Mouse (Mus musculus) common myeloid progenitor, adult 5-6 weeks (primary cell): ENCODE results near the gene Ndufb6. TPM values are rescaled to one million over a fixed set of nuclear protein-coding genes. Genes with fewer than 3 reads are reported as not detected.
"Not testable (repeated sequence)": the region's sequence is repeated elsewhere in the genome, so short reads cannot be mapped to it uniquely, and the experiment has no call there.

Experiments
- ATAC-seq: replicated peaks from 2 replicates; pipeline ENCODE4 v1.8.0; 2016; ENCODE audit warnings: low read depth, mild to moderate bottlenecking, moderate TSS enrichment, inconsistent platforms; ENCODE audit not compliant: poor library complexity, severe bottlenecking
- total RNA-seq: library from RNA; stranded (forward); fragments of 200-1000, 187-1606 nt; gene quantifications from 2 replicates; pipeline ENCODE4 v1.2.3, GENCODE M21; 2017

The Ndufb6 gene
- 39.5 and 47.0 TPM in 2 replicates for total RNA-seq

DNA sequence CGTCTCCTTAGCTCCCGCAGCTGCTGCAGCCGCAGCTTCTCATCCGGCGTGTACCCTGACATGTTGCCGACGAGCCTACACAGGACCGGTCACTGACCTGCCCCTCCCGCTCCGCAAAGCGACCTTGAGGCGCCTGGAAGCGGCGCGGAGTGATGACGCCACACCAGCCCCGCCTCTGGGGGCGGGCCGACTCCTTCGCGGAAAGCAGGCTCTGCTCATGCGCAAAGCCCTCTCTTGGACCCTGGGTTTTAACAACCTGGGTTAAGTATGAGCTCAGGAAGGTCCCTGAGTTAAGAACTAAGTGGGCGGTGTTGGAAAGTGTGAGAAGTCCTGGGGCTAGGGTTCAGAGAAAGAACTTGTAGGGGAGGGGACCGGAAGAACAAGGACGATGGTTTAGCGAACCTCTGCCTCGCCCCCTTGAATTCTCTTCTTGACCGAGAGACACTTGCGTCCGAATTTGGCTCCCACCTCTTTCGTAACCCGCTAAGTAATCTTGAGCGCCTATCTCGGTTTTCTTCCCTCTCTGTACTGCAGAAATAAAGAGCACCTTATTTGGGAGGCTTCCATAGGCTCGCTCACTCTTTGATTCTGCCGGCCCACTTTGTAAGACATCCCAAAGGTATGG, at the start of gene Ndufb6:
TSS of gene Ndufb6 (minus strand) at position 146 of the 625 bp plus-strand sequence.
- peak; percentile 98 for ATAC-seq

DNA sequence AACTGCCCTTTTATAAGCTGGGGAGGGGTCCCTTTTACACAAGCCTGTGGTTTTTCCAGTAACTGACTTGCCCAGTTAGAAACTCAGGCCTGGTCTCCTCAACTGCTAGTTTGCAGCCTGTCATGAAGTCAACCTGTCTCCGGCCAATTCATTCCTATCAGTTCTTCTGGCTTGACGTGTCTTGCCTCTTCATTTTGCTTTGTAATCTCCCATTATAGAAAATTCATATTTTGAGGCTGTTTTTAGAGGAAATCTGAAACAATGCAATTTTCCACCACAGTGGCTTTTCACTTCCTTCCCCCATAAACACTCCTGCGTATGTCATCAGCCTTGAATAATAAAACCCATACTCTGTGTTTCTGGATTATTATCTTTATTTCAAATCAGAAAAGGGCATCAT, 47.9 kb upstream of the Ndufb6 start:
- ATAC-seq = peak; percentile 20

DNA sequence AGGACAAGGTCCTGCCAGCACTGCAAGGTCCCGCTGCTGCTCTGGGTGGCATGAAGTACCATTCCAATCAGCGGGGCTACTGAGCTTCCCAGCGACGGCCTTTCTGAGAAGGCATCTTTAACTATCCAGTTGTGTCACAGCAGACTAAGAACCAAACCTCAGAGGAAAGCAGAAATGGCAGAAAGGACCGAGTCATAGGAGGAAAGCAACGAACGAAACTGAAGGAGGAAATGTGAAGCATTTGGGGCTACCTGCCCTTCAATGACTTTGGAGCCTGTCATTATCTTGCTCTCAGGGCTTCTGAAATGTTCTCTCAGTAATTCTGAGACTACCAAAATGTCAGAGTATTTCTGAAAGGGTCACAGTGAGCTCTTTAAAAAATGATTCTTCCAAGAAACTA, 45.4 kb upstream of the Ndufb6 start:
- peak; percentile 24; the same call in 1 of the 2 replicates for ATAC-seq

DNA sequence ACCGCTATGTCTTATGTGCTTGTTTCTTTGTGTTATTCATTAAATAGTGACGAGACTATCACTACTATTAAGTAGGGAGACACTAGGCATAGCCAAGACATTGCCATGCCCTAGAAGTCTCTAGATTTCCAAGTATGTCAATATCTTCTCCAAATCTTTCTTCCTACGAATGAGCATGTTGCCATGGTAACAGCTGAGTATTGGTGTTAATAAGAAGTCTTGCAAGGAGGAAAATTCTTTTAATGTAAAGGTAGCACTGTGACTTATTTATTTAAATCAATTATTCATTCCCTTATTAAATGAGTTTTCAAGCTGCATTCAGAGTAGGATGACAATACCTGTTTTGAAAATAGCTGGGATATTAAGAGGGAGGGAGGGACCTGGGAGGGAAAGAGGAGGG, 38.2 kb upstream of the Ndufb6 start:
- ATAC-seq = no peak

DNA sequence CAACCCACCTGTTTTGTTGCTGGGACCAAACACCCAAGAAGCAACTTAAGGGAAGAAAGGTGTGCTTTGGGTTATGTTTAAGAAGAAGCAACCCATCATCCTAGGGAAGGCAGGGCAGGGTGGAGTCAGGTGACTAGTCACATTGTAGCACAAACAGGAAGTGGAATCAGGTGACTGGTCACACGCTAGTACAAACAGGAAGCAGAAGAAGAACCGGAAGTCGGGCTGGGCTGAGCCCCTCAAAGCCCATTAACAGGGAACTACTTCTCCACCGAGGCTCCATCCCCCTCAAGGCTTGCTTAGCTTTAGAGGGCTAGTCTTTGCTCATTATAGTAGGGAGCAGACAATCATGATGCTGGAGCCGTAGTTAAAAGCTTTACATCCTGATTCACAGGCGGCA, 33.8 kb upstream of the Ndufb6 start:
- ATAC-seq = peak; percentile 67

DNA sequence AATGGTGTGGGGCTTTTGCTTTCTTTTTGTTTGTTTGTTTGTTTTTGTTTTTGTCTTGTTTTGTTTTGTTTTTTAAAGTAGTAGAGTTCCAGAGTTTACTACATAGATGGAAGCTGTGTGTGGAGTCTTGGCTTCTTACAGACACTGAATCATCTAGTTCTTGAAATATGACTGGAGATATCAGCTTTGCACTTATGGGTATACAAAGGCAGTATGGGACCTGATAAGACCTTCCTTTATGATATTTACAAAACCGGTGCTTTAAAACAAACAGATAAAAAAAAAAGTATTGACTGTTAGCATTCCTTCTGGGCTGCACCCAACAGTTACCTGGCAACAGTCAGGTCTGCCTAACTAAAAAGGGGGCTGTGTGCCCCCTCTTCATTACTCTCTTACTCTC, 33.0 kb upstream of the Ndufb6 start:
- no peak for ATAC-seq

DNA sequence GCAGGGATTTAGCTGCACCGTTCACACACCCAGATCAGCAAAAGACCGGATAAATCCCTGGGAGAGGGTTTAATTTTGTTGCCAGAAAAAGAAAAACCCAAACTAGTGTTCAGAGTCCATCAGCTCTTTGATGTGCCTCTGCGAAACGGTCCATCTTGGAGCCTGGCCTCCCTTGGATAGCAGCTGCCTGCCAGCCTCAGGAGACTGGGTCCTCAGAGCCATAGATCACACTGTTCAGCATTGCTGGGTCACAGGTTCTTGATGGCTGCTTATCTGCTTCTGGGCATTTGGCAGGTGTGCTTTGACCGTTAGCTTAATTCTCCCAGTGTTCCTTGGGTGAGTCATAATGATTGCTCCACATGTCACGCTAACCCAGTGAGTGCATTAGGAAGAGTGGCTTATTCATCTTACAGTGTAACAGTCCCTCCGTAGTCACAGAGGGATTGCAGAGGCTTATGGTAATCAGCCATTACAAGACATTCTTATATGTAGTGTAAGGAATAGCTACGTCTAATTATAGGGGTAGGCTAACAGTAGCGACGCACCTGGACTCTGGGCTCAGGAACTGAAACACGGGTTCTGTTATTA, 31.7 kb upstream of the Ndufb6 start:
- ATAC-seq = no peak

DNA sequence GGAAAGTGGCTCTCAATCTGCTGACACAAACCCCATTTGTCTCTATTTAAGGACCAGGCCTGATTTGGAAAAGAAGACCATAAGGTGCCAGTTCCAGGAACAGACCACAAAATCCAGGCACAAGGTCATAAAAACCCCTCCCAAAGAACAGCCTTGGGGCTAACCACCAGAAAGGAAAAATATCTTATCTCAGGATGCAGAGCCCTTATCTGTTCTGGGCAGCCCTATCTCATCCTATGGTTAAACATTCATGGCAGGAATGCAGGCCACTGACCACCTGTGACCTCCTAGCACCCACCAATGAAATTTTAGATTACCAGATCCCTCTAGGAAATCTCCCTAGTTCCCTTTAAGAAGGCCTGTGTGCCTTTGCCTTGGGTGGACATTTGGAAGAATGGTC, 30.5 kb upstream of the Ndufb6 start:
- peak; percentile 48 for ATAC-seq

DNA sequence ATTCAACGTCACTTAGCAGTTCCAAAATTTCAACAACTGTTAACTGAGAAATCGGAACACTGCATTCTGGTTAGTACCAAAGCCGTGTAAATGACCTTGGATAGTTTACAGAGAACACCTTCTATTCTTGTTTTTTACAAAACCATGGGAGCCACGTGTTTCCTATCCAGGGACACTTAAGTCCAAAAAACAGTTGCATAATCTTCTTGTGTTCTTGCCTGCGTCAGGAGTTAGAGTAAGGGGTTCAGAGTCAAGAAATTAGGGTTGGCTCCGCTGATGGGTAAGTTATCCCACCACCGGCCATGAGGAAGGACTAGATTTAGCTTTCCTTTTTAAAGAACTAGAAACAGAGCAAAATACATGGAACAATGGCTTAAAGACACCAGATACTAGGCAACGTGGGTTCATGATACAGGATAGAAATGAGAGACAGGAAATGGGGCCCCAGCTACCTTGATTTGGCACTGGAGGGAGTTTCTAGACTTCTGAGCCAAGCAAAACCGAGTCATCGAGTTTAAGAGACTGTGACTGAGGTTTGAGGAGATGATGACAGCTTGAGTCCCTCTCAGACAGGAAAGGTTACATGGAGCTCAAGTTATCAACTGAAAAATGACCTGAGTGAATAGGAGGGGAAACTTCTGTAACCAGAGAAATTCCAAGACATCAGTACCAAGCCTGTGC, 23.4 kb upstream of the Ndufb6 start:
- no peak for ATAC-seq

DNA sequence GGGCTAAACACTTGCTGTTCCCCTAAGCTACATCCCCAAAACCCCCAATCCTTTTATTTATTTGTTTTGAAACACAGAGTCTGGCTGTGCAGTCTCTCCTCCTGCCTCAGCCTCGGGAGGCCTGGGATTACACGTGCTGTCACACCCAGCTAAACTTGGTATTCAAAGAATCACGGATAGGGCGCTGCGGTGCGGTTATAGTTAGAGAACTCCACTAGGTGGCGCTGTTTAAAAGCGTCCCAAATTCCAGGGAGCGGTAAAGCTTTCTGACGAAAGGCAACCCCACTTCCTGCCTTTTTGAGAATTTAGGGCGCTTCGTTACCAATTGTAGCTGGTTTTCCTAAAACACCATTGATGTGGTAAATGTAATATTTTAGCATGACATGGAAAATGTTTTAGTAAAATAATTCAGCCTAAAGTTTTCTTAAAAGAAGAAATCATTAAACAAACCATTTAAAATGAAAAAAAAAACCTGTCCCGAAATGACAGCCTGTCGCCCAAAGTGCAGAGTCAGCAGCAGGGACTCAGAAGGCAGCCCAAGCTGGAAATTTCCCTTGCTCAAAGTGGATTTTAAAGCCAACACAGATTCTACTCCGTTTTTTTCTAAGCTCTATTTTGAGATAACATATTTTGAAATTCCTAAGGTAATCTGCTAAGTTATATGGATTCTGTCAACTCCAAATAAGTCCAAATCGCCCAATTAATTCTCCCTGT, 22.0 kb upstream of the Ndufb6 start:
- peak; percentile 89 for ATAC-seq

DNA sequence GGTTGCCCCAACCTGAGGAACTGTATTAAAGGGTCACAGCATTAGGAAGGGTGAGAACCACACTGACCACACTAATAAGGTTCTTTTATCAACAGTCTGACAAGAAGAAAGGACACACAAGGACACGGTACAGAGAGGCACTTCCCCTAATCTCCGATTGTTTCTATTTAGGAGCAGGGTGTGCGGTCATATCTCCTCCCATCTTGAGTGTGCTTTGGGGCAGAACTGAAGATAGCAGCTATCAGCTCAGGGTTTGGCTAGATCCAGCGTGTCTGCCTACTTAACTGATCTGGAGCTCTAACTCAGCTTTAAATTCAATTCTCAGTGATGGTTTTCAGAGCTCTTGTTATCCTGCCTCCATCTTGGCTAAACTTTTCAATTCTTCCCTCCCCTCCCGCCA, 19.9 kb upstream of the Ndufb6 start:
- peak; percentile 62 for ATAC-seq

DNA sequence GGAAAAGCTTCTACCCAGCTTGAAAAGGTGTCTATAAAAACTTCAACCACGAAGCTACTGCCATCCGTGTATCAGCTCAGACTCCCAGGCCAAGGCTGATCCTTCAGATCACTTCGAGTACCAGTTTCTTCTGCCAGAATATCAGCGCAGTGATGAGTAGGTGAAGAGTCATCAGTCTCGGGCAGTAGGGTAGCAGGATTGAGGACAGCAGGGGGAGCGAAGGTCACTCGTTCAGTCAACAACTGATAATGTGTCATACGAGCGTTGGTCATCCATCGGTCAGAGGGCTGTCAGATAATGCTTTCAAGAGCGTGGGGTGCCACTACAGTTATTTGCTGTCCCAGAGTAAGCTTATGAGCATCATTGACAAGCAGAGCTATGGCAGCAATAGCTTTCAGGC, 12.3 kb upstream of the Ndufb6 start:
- ATAC-seq = not testable (repeated sequence)

DNA sequence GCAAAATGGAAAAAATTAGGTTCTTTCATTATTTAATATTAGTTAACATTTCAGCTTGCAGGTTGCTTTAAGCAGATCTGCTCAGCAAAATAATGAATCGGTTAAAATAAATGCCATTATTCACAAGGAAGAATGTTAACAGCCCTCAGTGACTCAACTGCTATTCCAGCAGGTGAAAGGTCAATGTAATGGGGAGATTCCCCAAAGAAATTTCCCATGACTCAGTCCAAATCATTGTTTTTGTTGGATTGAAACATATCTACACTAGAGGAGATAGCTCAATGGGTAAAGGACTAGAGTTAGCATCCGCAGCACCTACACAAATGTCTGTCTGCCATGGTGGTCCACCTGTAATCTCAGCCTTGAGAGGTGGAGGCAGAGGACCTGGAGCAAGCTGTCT, 9.8 kb upstream of the Ndufb6 start:
- no peak for ATAC-seq

DNA sequence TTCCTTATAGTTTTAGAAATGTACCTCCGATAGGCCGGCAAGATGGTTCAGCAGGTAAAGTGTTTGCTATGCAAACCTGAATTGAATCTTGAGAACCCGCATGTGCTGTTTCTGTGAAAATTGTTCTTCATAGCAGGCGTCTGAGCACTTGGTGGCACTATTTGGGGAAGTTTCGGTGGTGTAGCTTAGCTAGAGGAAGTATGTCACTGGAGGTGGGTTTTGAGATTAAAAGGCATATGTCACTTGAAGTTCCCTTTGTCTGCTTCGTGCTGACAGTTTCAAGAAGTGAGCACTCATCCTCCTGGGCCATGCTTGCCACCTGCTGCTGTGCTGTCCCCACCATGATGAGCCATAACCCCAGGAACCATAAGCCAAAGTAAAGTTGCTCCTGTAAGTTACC, 8.2 kb upstream of the Ndufb6 start:
- ATAC-seq = peak; percentile 98

DNA sequence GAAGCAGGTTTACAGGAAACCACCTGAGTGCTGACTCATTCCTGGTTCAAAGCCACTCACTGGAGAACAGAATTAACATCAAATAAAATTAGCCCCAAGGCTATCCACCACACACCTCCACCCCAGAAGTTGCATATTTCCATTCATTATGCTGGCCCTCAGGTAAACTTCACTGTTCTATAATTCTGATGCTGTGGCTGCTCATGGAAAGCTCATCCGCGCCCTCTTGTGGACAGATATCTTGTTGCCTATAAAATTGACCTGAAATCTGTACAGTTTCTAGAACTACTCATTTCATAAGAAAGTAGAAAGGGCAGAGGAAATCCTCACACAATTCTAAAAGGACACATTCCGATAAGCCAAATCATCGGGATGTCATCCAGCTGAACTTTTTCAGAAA, 6.4 kb upstream of the Ndufb6 start:
- peak; percentile 74; the same call in 1 of the 2 replicates for ATAC-seq

DNA sequence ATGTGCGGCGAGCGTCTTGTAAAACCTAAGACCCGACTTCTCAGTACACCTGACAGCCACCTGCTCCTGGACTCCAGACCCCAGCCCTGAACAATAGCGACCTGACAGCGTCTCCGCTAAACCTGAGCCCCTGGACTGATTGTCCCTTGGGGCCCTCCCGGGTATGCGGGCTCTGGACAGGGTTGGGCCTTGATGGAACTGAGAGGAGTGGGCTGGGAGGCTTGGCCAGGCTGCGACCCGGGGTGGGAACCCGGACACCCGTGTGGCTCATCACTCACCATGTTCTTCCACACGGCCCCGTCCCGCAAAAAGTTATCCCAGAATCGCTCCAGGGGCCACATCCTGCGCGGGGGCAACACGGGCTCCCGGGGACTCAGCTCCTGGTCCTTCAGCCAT, 343 bp downstream of the Ndufb6 start:
- ATAC-seq = no peak; the same call in 1 of the 2 replicates

DNA sequence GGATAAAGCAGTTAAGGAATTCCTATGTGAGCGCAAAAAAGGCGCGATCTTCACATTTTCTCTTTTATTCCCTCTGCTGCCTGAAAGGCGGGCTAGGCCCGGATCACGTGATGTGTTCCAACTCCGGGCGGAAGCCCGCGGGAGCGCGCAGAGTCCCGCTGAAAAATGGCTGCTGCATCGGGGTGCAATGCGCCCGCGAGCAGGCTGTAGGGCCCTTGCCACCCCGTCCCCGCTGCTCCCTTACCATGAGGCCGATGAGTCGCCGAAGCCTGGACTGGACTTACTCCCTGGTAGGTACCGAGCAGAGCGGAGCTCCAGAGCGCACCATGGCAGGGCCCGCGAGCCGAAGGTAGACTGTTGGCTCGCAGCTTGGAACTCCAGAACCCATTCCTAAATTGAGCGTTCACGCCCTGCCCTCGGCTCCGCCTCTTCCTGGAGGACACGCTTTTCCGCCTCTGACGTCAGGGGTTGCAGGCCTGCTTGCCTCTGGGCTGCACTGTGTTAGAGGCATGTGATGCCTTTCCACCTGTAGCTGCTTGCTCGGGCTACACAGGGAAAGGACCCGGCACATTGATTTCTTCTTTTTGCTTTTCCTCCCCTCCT, 9.7 kb downstream of the Ndufb6 start, which contains the start of the genes Smim27 and Topors:
TSS of gene Smim27 (plus strand) at position 150 of the 603 bp plus-strand sequence.
TSS of gene Topors (minus strand) at position 421 of the 603 bp plus-strand sequence.
- ATAC-seq = peak; percentile 80

DNA sequence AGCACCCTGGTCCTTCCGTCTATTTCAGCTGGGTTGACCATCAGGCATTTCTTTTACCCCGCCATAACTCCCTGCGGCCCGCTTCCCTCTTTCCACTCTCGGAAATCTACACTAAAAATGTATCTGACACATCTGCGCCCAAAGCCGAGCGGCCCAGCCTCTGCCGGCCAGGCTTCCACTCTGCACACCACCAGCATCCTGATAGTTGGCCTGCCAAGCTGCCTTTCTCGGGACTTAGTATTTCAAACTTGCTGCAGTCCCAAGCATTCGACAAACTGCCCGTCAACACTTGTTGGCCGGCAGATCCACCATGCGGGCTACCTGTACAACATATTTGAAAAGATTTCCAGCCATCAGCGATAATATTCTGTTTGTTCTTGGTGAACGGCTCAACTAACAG, 10.4 kb downstream of the Ndufb6 start:
- ATAC-seq = peak; percentile 1

DNA sequence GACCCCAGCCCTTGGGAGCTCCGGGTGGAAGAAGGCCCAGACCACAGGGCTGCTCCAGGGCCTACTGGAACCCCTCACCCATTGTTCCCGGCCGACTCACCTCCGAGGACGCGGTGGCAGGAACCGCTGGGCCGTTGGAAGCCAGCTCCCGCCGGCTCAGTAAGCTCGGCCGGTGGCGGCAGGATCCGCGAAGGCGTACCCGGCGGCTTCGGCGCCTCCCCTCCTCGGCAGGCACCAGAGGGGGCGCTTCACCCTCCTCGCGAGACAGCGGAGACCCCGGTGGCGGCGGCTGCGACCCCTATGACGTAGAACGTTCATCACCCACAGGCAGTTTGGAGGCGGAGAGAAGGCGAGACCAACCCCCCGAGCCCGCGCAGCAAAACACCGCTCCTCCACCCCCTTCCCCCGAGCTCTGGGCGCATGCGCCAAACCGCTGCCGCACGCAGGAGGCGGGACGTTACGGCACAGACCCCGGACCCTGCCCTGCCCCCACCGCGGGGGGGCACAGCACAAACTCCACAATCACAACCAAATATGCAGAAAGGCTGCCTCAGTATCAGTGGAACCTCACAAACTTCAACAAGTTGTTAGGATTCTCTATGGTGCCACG, 10.9 kb downstream of the Ndufb6 start:
- ATAC-seq = peak; percentile 56

DNA sequence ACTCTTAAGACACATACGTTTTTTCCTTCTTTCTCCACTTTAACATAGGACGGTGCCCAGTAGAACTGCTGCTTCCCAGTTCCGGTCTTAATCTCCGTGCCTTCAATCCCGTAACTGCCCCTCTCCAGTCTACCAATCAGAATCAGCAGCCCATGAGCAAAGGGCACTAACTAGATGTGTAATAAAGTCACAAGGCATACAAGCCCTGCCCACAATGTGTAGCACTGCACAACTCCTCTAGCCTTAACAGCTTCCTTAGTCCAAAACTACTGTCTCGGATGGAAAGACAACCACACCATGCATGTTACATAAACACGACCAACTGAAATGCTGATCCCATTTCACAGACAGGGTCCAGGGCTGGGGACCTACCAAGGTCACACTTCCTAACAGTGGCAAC, 11.5 kb downstream of the Ndufb6 start:
- no peak for ATAC-seq
